Mouse (Mus musculus) heart, postnatal 25 days (tissue): ENCODE measurements at regions not wholly inside any gene's neighbourhood (a gene's known extent, or its start where the extent isn't known, plus 50 kb on each side); places are given as distances from the start of the nearest gene placed in this dataset.

Experiments
- DNase-seq: peaks from one replicate; pipeline ENCODE4 v3.0.0; 2022; ENCODE audit warnings: low spot score
- intact Hi-C: fragments of 180-260 bp; cut with DNase I; formaldehyde crosslinking; loops from one replicate; pipeline ENCODE4 v1.15.1; 2025

DNA sequence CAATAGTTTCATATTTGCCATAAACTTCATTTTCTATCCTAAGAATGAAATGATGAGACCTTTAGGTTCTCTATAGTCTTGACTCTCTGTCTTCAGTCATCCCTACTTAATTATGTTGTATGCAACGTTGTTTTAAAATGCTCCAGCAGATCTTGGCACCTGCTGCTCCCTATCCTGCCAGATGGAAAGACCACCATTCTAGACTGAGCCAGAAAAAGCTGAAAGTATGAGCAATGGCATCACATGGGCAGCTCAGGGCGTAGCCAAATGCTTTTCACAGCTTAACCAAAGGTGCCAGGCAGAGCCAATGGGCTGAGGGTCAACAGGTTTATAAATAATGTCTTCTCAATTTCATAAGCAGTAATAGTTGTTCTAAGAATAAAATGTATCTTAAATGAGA lies 190.2 kb upstream of the Cdh20 start:
- no peak for DNase-seq
- intact Hi-C loops = no loop called here

DNA sequence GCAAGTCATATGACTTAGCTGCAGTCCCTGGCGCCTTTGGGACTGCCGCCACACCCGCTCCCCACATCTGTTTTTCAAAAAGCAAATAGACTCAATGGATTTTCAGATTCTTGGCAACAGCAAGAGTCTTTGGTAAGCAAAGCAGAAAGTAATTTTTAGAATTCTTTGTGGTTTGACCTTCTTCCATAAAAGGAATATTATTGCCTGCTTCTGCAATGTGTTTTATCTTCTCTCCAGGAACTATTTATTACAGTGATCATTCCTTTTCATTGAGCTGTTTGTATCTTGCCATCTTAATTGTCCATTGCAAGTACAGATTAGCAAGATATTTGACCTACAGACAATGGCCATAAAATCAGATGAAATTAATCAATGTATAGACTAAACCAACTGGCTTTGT lies 184.2 kb upstream of the Cdh20 start:
- no peak for DNase-seq
- intact Hi-C loops = no loop called here

DNA sequence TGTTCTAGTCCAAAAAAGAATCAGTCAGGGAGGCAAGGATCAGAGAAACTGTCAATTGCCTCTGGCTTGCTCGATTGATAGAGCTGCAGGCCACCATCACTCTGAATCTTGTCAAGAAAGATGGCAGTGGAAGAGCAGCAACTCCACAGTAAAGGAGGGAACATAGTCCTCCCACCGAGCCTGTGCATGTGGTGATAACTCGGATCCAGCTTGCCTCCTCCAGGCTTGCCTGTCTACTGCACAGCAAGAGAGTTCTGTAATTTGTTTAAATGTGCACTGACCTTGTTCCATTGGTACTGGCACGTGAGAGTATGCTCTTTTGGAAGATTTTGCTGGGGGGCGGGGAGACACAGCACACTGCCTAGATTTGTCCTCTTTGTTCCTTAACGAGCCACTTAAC lies 181.3 kb upstream of the Cdh20 start:
- intact Hi-C loops = no loop called here
- DNase-seq = no peak

DNA sequence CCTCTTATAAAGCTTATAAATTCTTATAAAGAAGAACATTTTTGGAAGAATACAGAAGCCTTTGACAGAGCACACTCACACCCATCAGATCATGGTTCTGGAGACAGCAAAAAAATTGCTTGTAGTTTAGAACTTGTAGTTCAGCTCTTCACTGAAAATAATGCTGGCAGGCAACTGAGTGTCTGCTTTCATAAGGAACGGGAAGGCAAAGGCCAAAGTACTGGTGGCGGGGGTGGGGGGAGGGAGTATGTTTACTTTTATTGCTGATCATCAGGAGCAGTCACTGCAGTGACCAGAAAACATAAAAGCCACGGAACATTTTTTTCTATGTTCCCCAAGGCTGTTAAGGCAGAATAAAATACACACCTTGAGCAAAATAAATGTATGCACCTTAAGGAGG lies 163.0 kb upstream of the Cdh20 start:
- no peak for DNase-seq
- intact Hi-C loops = no loop called here

DNA sequence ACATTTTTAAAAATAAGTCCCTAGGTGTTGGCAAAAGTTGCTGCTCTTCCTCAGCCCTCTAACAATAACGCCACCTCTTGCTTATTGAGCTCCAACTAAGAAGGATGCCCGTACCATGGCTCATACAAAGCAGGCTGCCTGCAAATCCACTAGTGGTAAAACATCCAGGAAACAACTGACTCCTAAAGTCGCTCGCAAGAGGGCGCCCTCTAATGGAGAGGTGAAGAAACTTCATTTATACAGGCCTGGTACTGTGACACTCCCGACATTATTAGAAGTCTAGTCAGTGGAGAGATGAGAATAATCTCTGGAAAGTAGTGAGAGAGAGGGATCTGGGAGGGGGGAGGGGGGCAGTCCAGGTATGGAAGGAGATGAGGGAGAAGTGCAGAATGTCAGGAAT lies 158.9 kb upstream of the Cdh20 start:
- DNase-seq = no peak
- intact Hi-C loops = no loop called here

DNA sequence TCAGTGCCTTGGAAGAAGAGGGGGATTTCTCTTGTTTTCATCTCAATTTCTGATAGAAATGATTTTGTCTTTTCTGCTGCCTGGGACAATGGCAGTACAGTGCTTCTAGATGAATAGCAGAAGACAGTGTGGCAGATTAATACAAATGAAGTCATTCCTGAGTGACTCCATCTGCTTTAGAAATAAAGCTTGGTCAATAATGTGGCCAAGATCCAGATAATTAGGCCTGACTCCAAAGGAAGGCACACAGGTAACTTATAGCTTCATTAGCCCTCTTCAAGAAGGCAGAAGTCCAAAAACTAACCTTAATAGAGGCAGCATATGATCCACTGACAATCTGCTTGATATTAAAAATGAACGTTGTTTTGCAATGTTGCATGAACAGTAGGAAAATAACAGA lies 151.0 kb upstream of the Cdh20 start:
- intact Hi-C loops = no loop called here
- DNase-seq = no peak

DNA sequence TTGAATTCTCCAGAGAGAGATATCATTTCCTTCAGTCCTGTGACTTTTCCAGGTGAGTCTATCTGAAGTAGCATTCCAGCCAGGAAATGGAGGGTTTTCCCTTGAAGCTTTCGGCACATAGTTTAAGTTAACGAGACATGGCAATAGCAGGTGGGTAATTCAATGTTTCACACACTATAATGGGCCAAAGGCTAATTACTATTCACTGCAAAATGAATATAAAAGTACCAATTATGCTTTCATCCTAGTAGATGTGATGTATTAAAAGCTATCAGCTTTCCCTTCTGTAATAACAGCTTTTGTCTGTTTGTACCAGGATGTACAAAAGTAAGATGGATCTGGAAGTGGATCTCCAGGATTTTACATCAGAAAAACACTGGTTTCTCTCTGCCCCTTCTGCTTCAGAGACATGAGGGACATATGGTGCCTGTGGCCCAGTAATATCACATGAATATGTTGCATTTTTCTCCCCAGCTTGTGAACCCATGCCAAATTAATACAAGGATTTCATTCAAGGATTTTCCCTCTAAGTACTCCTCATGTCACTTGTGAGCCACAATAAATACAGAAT lies 148.4 kb upstream of the Cdh20 start:
- intact Hi-C loops = loop anchor here (10.0 kb wide), 1 partner anchor 325 kb away; no protein-coding TSS in a partner anchor
- no peak for DNase-seq

DNA sequence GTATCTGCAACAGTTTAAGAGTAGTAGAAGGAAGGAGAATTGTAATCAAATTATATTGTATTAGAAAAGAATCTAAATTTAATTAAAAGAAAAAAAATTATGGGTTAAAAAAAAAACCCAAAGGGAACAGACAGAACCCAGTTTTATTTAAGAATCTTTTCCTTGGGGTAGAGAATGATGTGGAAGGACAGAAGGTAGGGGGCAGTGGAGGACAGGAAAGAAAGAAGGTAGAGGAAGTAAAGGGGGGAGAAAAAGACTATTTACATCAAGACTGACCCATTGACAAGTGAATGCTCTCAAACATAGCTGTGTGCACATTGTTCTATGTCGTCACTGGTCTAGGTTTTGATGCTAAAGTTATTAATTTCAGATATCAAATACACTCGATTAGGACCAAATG lies 142.8 kb upstream of the Cdh20 start:
- intact Hi-C loops = loop anchor here (10.0 kb wide), 1 partner anchor 319 kb away; no protein-coding TSS in a partner anchor
- DNase-seq = no peak

DNA sequence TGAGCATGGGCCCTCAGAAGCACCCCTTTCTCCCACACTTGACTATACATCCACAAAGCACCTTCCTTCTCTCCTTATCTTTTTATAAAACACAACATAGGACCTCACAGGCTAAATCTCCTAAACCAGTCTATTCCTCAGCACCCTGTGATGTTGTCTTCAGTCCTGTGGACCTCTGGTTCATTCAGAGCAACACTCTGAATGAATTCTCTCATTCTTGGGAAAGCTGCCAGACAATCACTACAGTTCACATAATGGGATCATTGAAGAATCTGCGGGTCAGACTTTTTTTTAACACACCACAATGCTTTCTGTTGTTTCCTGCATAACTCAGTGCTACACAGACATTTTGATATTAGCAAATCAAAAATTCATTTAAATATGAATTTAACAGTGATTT lies 115.9 kb upstream of the Cdh20 start:
- no peak for DNase-seq
- intact Hi-C loops = no loop called here
